Mouse (Mus musculus) CH12.LX (cell line): ENCODE measurements at regions not wholly inside any gene's neighbourhood (a gene's known extent, or its start where the extent isn't known, plus 50 kb on each side); places are given as distances from the start of the nearest gene placed in this dataset.

Source experiments
- DNase-seq: peaks from one replicate; pipeline ENCODE4 v3.0.0-alpha.2; 2013; ENCODE audit errors: extremely low read depth
- H3K27ac ChIP-seq: 2 replicates; pipeline ENCODE4 v1.5.1; 2012; ENCODE audit warnings: low read depth, mild to moderate bottlenecking, control low read depth, moderate library complexity; ENCODE audit not compliant: insufficient read depth
- H3K27me3 ChIP-seq: replicated peaks from 2 replicates; pipeline ENCODE3; 2012; ENCODE audit warnings: inconsistent platforms
- H3K36me3 ChIP-seq, 2 experiments: replicated peaks in 1 of 2; 2 replicates each; pipeline versions ENCODE3 to v1.6.1; 2012; ENCODE audit warnings: inconsistent platforms in 1 of 2, low read length in 1 of 2, mild to moderate bottlenecking in 1 of 2, mixed read lengths in 1 of 2, moderate library complexity in 1 of 2; ENCODE audit not compliant: control insufficient read depth in 1 of 2, insufficient read depth in 1 of 2
- H3K4me1 ChIP-seq, 2 experiments: 2 replicates each; pipeline ENCODE4 v1.6.1; 2012; ENCODE audit warnings: inconsistent platforms in 1 of 2, moderate library complexity in 1 of 2; ENCODE audit not compliant: insufficient read depth in 2 of 2, control insufficient read depth in 1 of 2
- H3K4me2 ChIP-seq: 2 replicates; pipeline ENCODE4 v1.6.1; 2012; ENCODE audit warnings: low read depth, mild to moderate bottlenecking, control low read depth; ENCODE audit not compliant: poor library complexity, insufficient read depth, severe bottlenecking
- H3K4me3 ChIP-seq, 3 experiments: fragments of 150-350 bp in 1 of 3; sonication (generic) in 1 of 3; replicated peaks in 1 of 3; 2 replicates each; pipeline versions ENCODE3 to v1.5.1; 2011 to 2012; ENCODE audit warnings: low read depth in 2 of 3, low read length in 2 of 3, mild to moderate bottlenecking in 2 of 3, moderate library complexity in 2 of 3, control low read depth in 1 of 3, improper control_type of control experiment in 1 of 3, inconsistent platforms in 1 of 3, mixed read lengths in 1 of 3; ENCODE audit not compliant: poor library complexity in 1 of 3
- H3K79me2 ChIP-seq: replicated peaks from 2 replicates; pipeline ENCODE4 v1.6.1; 2012; ENCODE audit warnings: mild to moderate bottlenecking, moderate library complexity; ENCODE audit not compliant: control insufficient read depth, poor library complexity, insufficient read depth, severe bottlenecking; ENCODE audit errors: extremely low read depth
- H3K9ac ChIP-seq: 2 replicates; pipeline ENCODE4 v1.6.1; 2012; ENCODE audit warnings: low read depth, mild to moderate bottlenecking, control low read depth, moderate library complexity; ENCODE audit not compliant: insufficient read depth
- H3K9me3 ChIP-seq: replicated peaks from 2 replicates; pipeline ENCODE3; 2012; ENCODE audit warnings: low read length, inconsistent platforms, mixed read lengths
- BHLHE40 ChIP-seq: IDR thresholded peaks from 2 replicates; pipeline ENCODE4 v1.6.1; 2011; ENCODE audit warnings: mild to moderate bottlenecking, low read depth, low read length, improper control_type of control experiment
- CHD1 ChIP-seq: IDR thresholded peaks from 2 replicates; pipeline ENCODE4 v1.6.1; 2012; ENCODE audit warnings: low read depth, low read length, improper control_type of control experiment, inconsistent platforms
- CHD2 ChIP-seq: IDR thresholded peaks from 2 replicates; pipeline ENCODE4 v1.6.1; 2011; ENCODE audit warnings: low read length, improper control_type of control experiment
- CTCF ChIP-seq, 2 experiments: IDR thresholded peaks in 1 of 2; conservative IDR thresholded peaks in 1 of 2; 2 replicates each; pipeline ENCODE4 v1.5.1; 2011 to 2012; ENCODE audit warnings: low read depth in 2 of 2, low read length in 2 of 2, improper control_type of control experiment in 1 of 2, inconsistent platforms in 1 of 2, mild to moderate bottlenecking in 1 of 2, moderate library complexity in 1 of 2
- E2F4 ChIP-seq: IDR thresholded peaks from 2 replicates; pipeline ENCODE4 v1.6.1; 2011; ENCODE audit warnings: low read depth, low read length, improper control_type of control experiment; ENCODE audit not compliant: insufficient replicate concordance
- ELF1 ChIP-seq: IDR thresholded peaks from 2 replicates; pipeline ENCODE4 v1.6.1; 2014; ENCODE audit warnings: low read depth, mild to moderate bottlenecking, inconsistent platforms, low read length, improper control_type of control experiment
- EP300 ChIP-seq: IDR thresholded peaks from 2 replicates; pipeline ENCODE4 v1.6.1; 2011; ENCODE audit warnings: low read length, improper control_type of control experiment
- ETS1 ChIP-seq: conservative IDR thresholded peaks from 2 replicates; pipeline ENCODE4 v1.6.1; 2012; ENCODE audit warnings: low read depth, mild to moderate bottlenecking, inconsistent platforms, low read length, improper control_type of control experiment, moderate library complexity
- GABPA ChIP-seq: IDR thresholded peaks from 2 replicates; pipeline ENCODE4 v1.6.1; 2012; ENCODE audit warnings: low read depth, low read length, improper control_type of control experiment, inconsistent platforms; ENCODE audit not compliant: insufficient replicate concordance
- IRF4 ChIP-seq: IDR thresholded peaks from 2 replicates; pipeline ENCODE4 v1.6.1; 2014; ENCODE audit warnings: low read depth, mild to moderate bottlenecking, inconsistent platforms, low read length, improper control_type of control experiment
- MAX ChIP-seq: IDR thresholded peaks from 2 replicates; pipeline ENCODE4 v1.6.1; 2011; ENCODE audit warnings: low read length, improper control_type of control experiment
- MAZ ChIP-seq: IDR thresholded peaks from 2 replicates; pipeline ENCODE4 v1.6.1; 2012; ENCODE audit warnings: low read depth, mild to moderate bottlenecking, inconsistent platforms, low read length, improper control_type of control experiment, moderate library complexity
- MEF2A ChIP-seq: IDR thresholded peaks from 2 replicates; pipeline ENCODE4 v1.6.1; 2014; ENCODE audit warnings: low read depth, mild to moderate bottlenecking, inconsistent platforms, low read length, improper control_type of control experiment, borderline replicate concordance
- MXI1 ChIP-seq: IDR thresholded peaks from 2 replicates; pipeline ENCODE4 v1.6.1; 2011; ENCODE audit warnings: mild to moderate bottlenecking, low read depth, low read length, improper control_type of control experiment
- PAX5 ChIP-seq: IDR thresholded peaks from 2 replicates; pipeline ENCODE4 v1.6.1; 2012; ENCODE audit warnings: low read length, inconsistent platforms, mixed read lengths
- POLR2A ChIP-seq: IDR thresholded peaks from 2 replicates; pipeline ENCODE4 v1.6.1; 2011; ENCODE audit warnings: low read depth, mild to moderate bottlenecking, improper control_type of control experiment, low read length
- POLR2AphosphoS2 ChIP-seq: IDR thresholded peaks from 2 replicates; pipeline ENCODE4 v1.6.1; 2011; ENCODE audit warnings: low read depth, low read length, improper control_type of control experiment
- SIN3A ChIP-seq: IDR thresholded peaks from 2 replicates; pipeline ENCODE4 v1.6.1; 2012; ENCODE audit warnings: low read length, improper control_type of control experiment, inconsistent platforms
- SMC3 ChIP-seq: IDR thresholded peaks from 2 replicates; pipeline ENCODE4 v1.6.1; 2011; ENCODE audit warnings: low read depth, low read length, improper control_type of control experiment
- TBP ChIP-seq: conservative IDR thresholded peaks from 2 replicates; pipeline ENCODE4 v1.6.1; 2011; ENCODE audit warnings: low read depth, low read length, improper control_type of control experiment
- TCF12 ChIP-seq: IDR thresholded peaks from 2 replicates; pipeline ENCODE4 v1.6.1; 2014; ENCODE audit warnings: low read depth, mild to moderate bottlenecking, inconsistent platforms, low read length, improper control_type of control experiment
- USF1 ChIP-seq: IDR thresholded peaks from 2 replicates; pipeline ENCODE4 v1.6.1; 2014; ENCODE audit warnings: low read depth, mild to moderate bottlenecking, inconsistent platforms, low read length, improper control_type of control experiment
- USF2 ChIP-seq: conservative IDR thresholded peaks from 2 replicates; pipeline ENCODE4 v1.6.1; 2011; ENCODE audit warnings: low read depth, low read length, improper control_type of control experiment
- ZC3H11A ChIP-seq: IDR thresholded peaks from 2 replicates; pipeline ENCODE4 v1.6.1; 2012; ENCODE audit warnings: low read depth, mild to moderate bottlenecking, inconsistent platforms, low read length, improper control_type of control experiment
- ZKSCAN1 ChIP-seq: IDR thresholded peaks from 2 replicates; pipeline ENCODE4 v1.6.1; 2012; ENCODE audit warnings: low read depth, inconsistent platforms, low read length, improper control_type of control experiment, borderline replicate concordance
- ZNF384 ChIP-seq: IDR thresholded peaks from 2 replicates; pipeline ENCODE4 v1.6.1; 2012; ENCODE audit warnings: low read depth, low read length, improper control_type of control experiment, inconsistent platforms
- dilution Hi-C: fragments of 300-500 bp; cut with MboI; formaldehyde crosslinking; loops from 2 replicates; pipeline ENCODE4 v1.14.3; 2020; ENCODE audit warnings: low sequenced_read_pairs; ENCODE audit not compliant: extremely low pct_unique_long_range_greater_than_20kb, extremely low pct_ligation_motif_present
- in situ Hi-C: fragments of 300-500 bp; cut with MboI; formaldehyde crosslinking; loops from 3 replicates; pipeline ENCODE4 v1.14.3; 2019; ENCODE audit warnings: low sequenced_read_pairs, low pct_ligation_motif_present, low pct_unique_long_range_greater_than_20kb, mixed read lengths

- dilution Hi-C loops (no loop called here), in situ Hi-C loops (no loop called here)
- no peak for DNase-seq
- TF ChIP-seq SMC3, result no peak
- no peak for TF ChIP-seq ETS1
- TF ChIP-seq CHD1, result no peak
- TF ChIP-seq ZKSCAN1, result no peak
- no peak for TF ChIP-seq POLR2A
- TF ChIP-seq GABPA, result no peak
- no peak for TF ChIP-seq IRF4
- no peak for TF ChIP-seq ZNF384
- TF ChIP-seq BHLHE40, result no peak
- no peak for TF ChIP-seq USF2
- no peak for TF ChIP-seq TCF12
- no peak for TF ChIP-seq PAX5
- no peak for TF ChIP-seq POLR2AphosphoS2
- no peak for TF ChIP-seq MAX
- no peak for TF ChIP-seq E2F4
- TF ChIP-seq MEF2A, result no peak
- TF ChIP-seq EP300, result no peak
- TF ChIP-seq ZC3H11A, result no peak
- no peak for TF ChIP-seq USF1
- TF ChIP-seq CTCF (conservative IDR thresholded peaks at IDR 0.05 in 1 of 2, IDR thresholded peaks at IDR 0.05 in 1 of 2; ENCODE audit: low read depth in 2 of 2, low read length in 2 of 2), result no peak
- no peaks in the 10 kb centered on the region for H3K27me3 ChIP-seq
- peaks cover 6% of the 10 kb centered on the region for H3K9me3 ChIP-seq
- H3K4me1 ChIP-seq, result no peaks in the 10 kb centered on the region
- H3K36me3 ChIP-seq, result no peaks in the 10 kb centered on the region
- H3K4me3 ChIP-seq, result no peak overlapping the region
- H3K79me2 ChIP-seq, result no peaks in the 10 kb centered on the region
- H3K9ac ChIP-seq, result no peak overlapping the region
- H3K4me2 ChIP-seq, result no peak overlapping the region
- no peak overlapping the region for H3K27ac ChIP-seq
Measured at GRCm38 (mm10) chr14:45796665-45797319, 138.8 kb upstream of the Ddhd1 start.

GRCm38 (mm10) chr14:45797320-45797696, 139.4 kb upstream of the Ddhd1 start:
- no peak for DNase-seq
- H3K4me1 ChIP-seq, result no peaks in the 10 kb centered on the region
- no peaks in the 10 kb centered on the region for H3K79me2 ChIP-seq
- no peak overlapping the region for H3K4me3 ChIP-seq
- dilution Hi-C loops, result no loop called here
- H3K27me3 ChIP-seq, result no peaks in the 10 kb centered on the region
- H3K9me3 ChIP-seq, result peaks cover 6% of the 10 kb centered on the region
- H3K9ac ChIP-seq, result no peak overlapping the region
- H3K4me2 ChIP-seq, result no peak overlapping the region
- no peaks in the 10 kb centered on the region for H3K36me3 ChIP-seq
- H3K27ac ChIP-seq, result no peak overlapping the region
- in situ Hi-C loops, result no loop called here
- TF ChIP-seq MXI1 (no peak), USF2 (no peak), MAX (no peak), CHD2 (no peak), POLR2AphosphoS2 (no peak), BHLHE40 (no peak), CHD1 (no peak), PAX5 (no peak), TBP (no peak), SIN3A (no peak), IRF4 (no peak), MAZ (no peak), ELF1 (no peak), TCF12 (no peak)
